Mouse (Mus musculus) small intestine, adult 2 months (tissue): ENCODE data around the gene Ankrd52.

Experiments
- CTCF ChIP-seq: fragments of 200-500 bp; IDR thresholded peaks from 2 replicates; pipeline ENCODE4 v1.5.1; 2012; ENCODE audit warnings: low read depth, mild to moderate bottlenecking, control low read depth, inconsistent platforms, low read length, moderate library complexity, mixed read lengths; ENCODE audit not compliant: insufficient replicate concordance, insufficient read length; ENCODE audit errors: extremely low read depth
- POLR2A ChIP-seq: fragments of 200-500 bp; IDR thresholded peaks from 2 replicates; pipeline ENCODE4 v1.6.1; 2012; ENCODE audit warnings: low read depth, mild to moderate bottlenecking, control low read depth, inconsistent platforms, low read length, moderate library complexity

- TF ChIP-seq POLR2A (no peak), CTCF (no peak)
Observed at GRCm38 (mm10) chr10:128444354-128444753, 67.4 kb downstream of the Ankrd52 start.
